Mouse (Mus musculus) left cerebral cortex, adult 2 months (tissue): ENCODE results near the gene Plcxd2. TPM values are rescaled to one million over a fixed set of nuclear protein-coding genes. Genes with fewer than 3 reads are reported as not detected.

Experiments used
- DNase-seq, 2 experiments: peaks; one replicate each; pipeline ENCODE4 v3.0.0; 2021 to 2022; ENCODE audit warnings: low spot score in 2 of 2, mixed read lengths in 1 of 2; ENCODE audit errors: extremely low spot score in 1 of 2
- H3K27ac ChIP-seq: fragments of 200-600 bp; 2 replicates; pipeline ENCODE4 v1.8.1; 2022
- H3K4me3 ChIP-seq: fragments of 200-600 bp; 2 replicates; pipeline ENCODE4 v1.8.1; 2022
- CTCF ChIP-seq: fragments of 200-600 bp; IDR thresholded peaks from 2 replicates; pipeline ENCODE4 v1.8.1; 2022; ENCODE audit warnings: antibody characterized with exemption, mild to moderate bottlenecking, moderate library complexity
- intact Hi-C: fragments of 180-260 bp; cut with DNase I; formaldehyde crosslinking; loops from one replicate; pipeline ENCODE4 v1.15.1; 2025
- total RNA-seq, 2 experiments: library from RNA; stranded (reverse); gene quantifications; 2 replicates each; pipeline ENCODE4 v1.2.3; 2021

Gene Plcxd2
- total RNA-seq, 2 experiments from 2014 or later, result 83.0 to 88.9 TPM

DNA sequence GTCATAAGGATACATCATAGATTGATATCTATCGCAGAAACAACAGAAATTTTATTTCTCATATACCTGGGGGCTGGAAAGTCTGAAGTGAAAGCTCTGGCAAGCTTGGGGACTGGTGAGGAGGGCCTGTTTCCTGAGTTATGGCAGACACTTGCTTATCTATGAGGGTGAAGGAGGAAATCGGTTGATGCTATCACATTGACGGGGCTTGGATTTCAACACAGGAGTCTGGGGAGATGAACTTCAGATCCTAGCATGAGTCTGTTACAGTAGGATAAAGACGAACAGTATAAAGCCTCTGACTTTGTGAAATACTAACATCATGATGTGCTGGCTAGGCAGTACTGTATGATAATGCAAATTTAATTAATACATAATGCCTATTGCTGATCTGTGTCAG, 81.9 kb downstream of the Plcxd2 start:
- DNase-seq, result no peak
- intact Hi-C loops, result no loop called here
- no peak overlapping the region for H3K27ac ChIP-seq
- no peak overlapping the region for H3K4me3 ChIP-seq
- TF ChIP-seq CTCF, result no peak

GRCm38 (mm10) chr16:45927601-45928000, 82.4 kb downstream of the Plcxd2 start:
- no peak for DNase-seq
- intact Hi-C loops, result no loop called here
- TF ChIP-seq CTCF, result no peak
- no peak overlapping the region for H3K27ac ChIP-seq
- H3K4me3 ChIP-seq, result no peak overlapping the region

DNA sequence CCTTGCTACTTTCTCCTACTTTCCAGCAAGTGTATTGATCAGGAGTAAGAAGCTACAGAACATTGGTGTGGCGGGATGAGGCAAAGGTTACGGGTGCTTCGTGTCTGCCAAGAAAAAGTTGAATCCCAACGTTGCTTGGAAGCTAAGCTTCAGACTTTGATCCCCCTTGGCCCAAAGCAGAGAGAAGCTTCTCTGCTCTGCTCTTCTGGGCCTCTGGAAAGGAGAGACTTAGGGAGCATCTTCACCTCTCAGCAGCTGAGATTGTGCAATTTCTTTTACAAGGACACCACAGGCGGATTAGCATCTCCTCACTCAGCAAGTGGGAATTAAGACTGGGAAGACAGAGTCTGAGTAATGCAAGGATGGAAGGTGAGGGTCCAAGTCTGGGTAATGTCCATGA, 83.1 kb downstream of the Plcxd2 start:
- H3K4me3 ChIP-seq, result no peak overlapping the region
- no peak for TF ChIP-seq CTCF
- no peak for DNase-seq
- intact Hi-C loops, result no loop called here
- H3K27ac ChIP-seq, result no peak overlapping the region

- Histone ChIP-seq H3K4me3 (no peak overlapping the region), H3K27ac (no peak overlapping the region)
- intact Hi-C loops, result no loop called here
- TF ChIP-seq CTCF, result no peak
- DNase-seq, result no peak
Observed at GRCm38 (mm10) chr16:45923731-45924424, 86.1 kb downstream of the Plcxd2 start.

DNA sequence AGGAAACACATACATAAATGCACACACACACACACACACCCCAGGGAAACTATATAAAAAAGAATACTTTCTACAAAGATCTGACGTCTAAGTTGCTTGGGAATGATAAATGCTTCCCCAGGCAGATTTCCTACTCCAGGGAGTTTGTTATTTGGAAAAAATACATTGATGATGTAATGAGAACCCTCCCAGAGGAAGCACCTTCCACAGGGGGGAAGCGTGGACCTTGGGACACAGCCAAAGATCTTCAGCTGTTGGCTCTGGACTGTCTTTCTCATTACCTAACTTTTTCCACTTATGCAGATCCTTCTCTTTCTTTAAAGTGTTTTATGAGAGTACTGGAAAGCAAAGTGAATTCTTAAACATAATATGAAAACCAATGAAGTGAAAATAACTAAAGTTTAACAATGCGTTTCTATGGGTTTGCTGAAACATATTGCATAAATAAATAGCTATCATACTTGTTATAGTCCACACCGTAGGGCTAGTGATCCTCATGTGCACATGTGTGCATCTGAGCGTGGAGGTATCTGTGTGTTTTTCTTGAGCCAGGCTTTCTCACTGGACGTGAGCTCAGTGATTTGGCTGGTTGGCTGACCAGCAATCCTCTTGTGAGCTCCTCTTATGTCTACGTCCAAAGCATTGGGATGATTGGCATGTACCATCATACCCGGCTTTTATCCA, 87.3 kb downstream of the Plcxd2 start:
- no peak for TF ChIP-seq CTCF
- Histone ChIP-seq H3K4me3 (no peak overlapping the region), H3K27ac (no peak overlapping the region)
- intact Hi-C loops, result no loop called here
- DNase-seq, result no peak

DNA sequence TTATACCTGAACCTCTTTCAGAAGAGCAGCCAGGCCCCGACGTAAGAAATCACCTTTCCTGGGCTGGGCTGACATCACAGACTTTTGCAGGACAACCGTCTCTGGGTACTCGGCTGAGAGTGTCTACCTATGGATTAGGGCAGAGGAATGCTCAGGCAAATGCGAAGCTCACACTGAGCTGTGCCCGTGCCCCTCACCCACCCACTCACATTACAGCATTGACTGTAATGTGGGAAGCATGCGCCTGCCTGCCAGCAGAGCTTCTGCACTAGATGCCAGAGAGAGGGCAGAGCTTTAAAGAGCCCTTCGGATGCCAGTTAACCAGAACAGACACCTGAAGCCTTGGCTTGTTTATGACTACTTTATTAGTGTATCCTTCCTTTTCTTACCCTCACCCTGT, 90.4 kb downstream of the Plcxd2 start:
- intact Hi-C loops, result no loop called here

More for the DNA sequence above, 90.4 kb downstream of the Plcxd2 start:
- H3K4me3 ChIP-seq, result no peak overlapping the region
- TF ChIP-seq CTCF, result no peak
- peak; percentile 17 to 25 for DNase-seq
- no peak overlapping the region for H3K27ac ChIP-seq

Other genes starting within 250 kb of the Plcxd2 start
- gene Phldb2, start 56.6 kb downstream of the Plcxd2 start, total RNA-seq, result 1 to 10 TPM; 6.0 to 6.1 TPM
- gene Cd96, start 110.0 kb upstream of the Plcxd2 start, total RNA-seq, result under 1 TPM in 1 of 2 experiments, not detected in 1; 0.26 TPM
- 10 to 100 TPM; 13.3 to 14.4 TPM for gene Gm4737, start 144.9 kb upstream of the Plcxd2 start, total RNA-seq